Mouse (Mus musculus): ENCODE data around the gene Casz1. TPM values are rescaled to one million over a fixed set of nuclear protein-coding genes. Genes with fewer than 3 reads are reported as not detected.

Gene Casz1
- polyA plus RNA-seq, 1 experiment from 2014 or later = 5.6 TPM

DNA sequence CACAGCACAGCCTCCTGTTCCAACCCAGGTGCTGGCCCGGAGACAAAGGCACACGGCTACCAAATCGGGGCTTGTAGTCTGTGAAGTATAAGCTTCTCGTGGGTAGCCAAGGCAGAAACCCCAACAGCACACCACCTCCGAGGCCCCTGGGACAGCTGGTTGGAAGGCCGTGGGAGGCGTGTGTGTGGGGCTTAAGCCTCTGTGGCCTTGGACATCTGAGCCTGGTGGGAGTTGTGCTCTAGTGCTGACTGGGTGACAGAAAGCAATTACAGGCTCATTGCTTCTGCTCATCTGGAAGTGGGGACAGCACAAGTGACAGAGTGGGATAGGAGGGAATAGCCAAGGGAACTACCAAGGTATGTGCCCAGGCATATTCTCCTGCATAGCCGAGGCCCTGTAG is 119.7 kb downstream of the Casz1 start:
- no peak for ATAC-seq
- Histone ChIP-seq H3K36me3 (ENCODE audit: control insufficient read depth, insufficient read depth) (peaks cover 2% of the 10 kb centered on the region; the same call in 1 of the 2 replicates), H3K4me3 (ENCODE audit: low read depth, low read length) (no peak overlapping the region), H3K9ac (ENCODE audit: low read depth, low read length) (no peak overlapping the region), H3K27ac (ENCODE audit: low read depth, low read length) (no peak overlapping the region), H3K27me3 (replicated peaks; ENCODE audit: control insufficient read depth, insufficient read depth, low read length) (no peaks in the 10 kb centered on the region), H3K4me1 (replicated peaks; ENCODE audit: control insufficient read depth, insufficient read depth, low read length) (peaks cover 5% of the 10 kb centered on the region; the same call in 1 of the 2 replicates), H3K9me3 (ENCODE audit: control insufficient read depth) (no peaks in the 10 kb centered on the region), H3K4me2 (replicated peaks; ENCODE audit: low read depth) (no peak overlapping the region)
- TF ChIP-seq CTCF (IDR thresholded peaks at IDR 0.05; ENCODE audit: low read depth) = no peak
- 60% methylated on average over 8 of the region's 8 CpGs for WGBS

DNA sequence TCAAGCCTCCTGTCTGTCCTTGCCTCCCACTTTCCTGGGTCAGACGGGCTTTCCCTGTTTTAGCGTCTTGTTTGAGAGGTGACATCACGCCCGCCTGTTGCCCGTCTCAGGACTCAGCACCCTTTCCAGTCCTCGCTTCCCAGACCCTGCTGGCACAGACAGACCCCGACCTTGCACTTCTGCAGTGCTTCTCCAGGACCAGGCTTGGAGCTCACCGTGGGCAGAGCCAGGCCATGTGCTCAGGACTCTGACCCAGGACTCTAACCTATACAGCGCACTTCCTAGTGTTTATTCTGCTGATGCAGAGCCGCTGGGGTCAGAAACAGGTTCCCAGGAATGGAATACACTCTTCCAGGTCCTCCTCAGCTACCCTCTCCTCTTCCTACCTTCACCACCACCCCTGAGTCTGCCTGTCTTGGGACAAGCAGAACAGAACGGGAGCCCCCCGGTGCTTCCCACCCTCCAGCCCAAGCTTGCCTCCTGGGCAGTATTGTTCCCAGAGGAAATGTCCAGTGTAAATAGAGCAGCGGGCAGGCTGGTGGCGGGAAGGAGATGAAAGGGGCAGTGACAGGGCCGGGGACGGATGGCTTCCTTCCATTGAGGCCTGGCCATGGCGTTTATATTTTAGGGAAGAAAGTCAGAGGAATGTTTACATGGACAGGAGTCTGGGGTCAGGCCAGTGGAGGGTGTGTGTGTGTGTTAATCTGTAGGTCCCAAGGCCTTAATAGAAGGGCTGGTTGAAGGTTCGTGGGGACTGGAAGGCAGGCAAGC is 121.5 kb downstream of the Casz1 start:
- ATAC-seq = no peak
- Histone ChIP-seq H3K27ac (ENCODE audit: low read depth, low read length) (no peak overlapping the region), H3K36me3 (ENCODE audit: control insufficient read depth, insufficient read depth) (peaks cover 9% of the 10 kb centered on the region; the same call in 1 of the 2 replicates), H3K4me1 (replicated peaks; ENCODE audit: control insufficient read depth, insufficient read depth, low read length) (peaks cover 5% of the 10 kb centered on the region; the same call in 1 of the 2 replicates), H3K9me3 (ENCODE audit: control insufficient read depth) (no peaks in the 10 kb centered on the region), H3K27me3 (replicated peaks; ENCODE audit: control insufficient read depth, insufficient read depth, low read length) (no peaks in the 10 kb centered on the region), H3K4me3 (ENCODE audit: low read depth, low read length) (no peak overlapping the region), H3K9ac (ENCODE audit: low read depth, low read length) (no peak overlapping the region), H3K4me2 (replicated peaks; ENCODE audit: low read depth) (0 out of 2 replicates have a peak overlapping the region, but pooled peaks have one; percentile 13)
- WGBS = 41% methylated on average over 18 of the region's 18 CpGs
- no peak for TF ChIP-seq CTCF (IDR thresholded peaks at IDR 0.05; ENCODE audit: low read depth)

DNA sequence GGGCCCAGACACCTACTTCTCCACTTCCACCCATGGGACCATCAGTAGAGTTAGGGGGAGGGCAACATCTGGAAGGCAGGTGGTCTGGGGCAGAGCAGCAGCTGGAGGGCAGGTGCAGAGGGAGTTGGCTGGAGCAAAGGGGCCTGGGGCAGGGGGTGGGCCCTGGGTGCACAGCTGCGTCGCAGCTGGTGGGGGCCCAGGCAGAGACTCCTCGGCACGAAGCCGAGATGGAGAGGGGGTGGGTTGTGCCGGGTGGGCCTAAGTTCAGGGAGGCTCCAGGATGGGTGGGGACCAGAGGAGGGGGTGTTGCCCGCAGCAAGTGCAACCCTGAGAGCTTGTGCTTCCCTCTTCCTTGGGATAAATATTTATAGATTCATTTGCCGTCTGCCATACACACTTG is 122.2 kb downstream of the Casz1 start:
- WGBS = 30% methylated on average over 8 of the region's 8 CpGs
- no peak overlapping the region for H3K9ac ChIP-seq (ENCODE audit: low read depth, low read length)
- no peak overlapping the region for H3K4me3 ChIP-seq (ENCODE audit: low read depth, low read length)
- no peak overlapping the region for H3K27ac ChIP-seq (ENCODE audit: low read depth, low read length)
- H3K4me1 ChIP-seq (replicated peaks; ENCODE audit: control insufficient read depth, insufficient read depth, low read length) = peaks cover 5% of the 10 kb centered on the region; the same call in 1 of the 2 replicates
- peaks cover 9% of the 10 kb centered on the region; the same call in 1 of the 2 replicates for H3K36me3 ChIP-seq (ENCODE audit: control insufficient read depth, insufficient read depth)
- no peak for TF ChIP-seq CTCF (IDR thresholded peaks at IDR 0.05; ENCODE audit: low read depth)
- 0 out of 2 replicates have a peak overlapping the region, but pooled peaks have one; percentile 13 for H3K4me2 ChIP-seq (replicated peaks; ENCODE audit: low read depth)
- no peaks in the 10 kb centered on the region for H3K9me3 ChIP-seq (ENCODE audit: control insufficient read depth)
- ATAC-seq = no peak
- no peaks in the 10 kb centered on the region for H3K27me3 ChIP-seq (replicated peaks; ENCODE audit: control insufficient read depth, insufficient read depth, low read length)

GRCm38 (mm10) chr4:148928316-148928715 is 124.1 kb downstream of the Casz1 start:
- H3K4me1 ChIP-seq (replicated peaks; ENCODE audit: control insufficient read depth, insufficient read depth, low read length) = peaks cover 5% of the 10 kb centered on the region; the same call in 1 of the 2 replicates
- H3K27ac ChIP-seq (ENCODE audit: low read depth, low read length) = no peak overlapping the region

GRCm38 (mm10) chr4:148928876-148929275 is 124.6 kb downstream of the Casz1 start:
- TF ChIP-seq CTCF (IDR thresholded peaks at IDR 0.05; ENCODE audit: low read depth) = no peak
- 95% methylated on average over 16 of the region's 16 CpGs for WGBS
- ATAC-seq = no peak
- no peak overlapping the region for H3K4me3 ChIP-seq (ENCODE audit: low read depth, low read length)
- H3K4me1 ChIP-seq (replicated peaks; ENCODE audit: control insufficient read depth, insufficient read depth, low read length) = peaks cover 5% of the 10 kb centered on the region; the same call in 1 of the 2 replicates
- H3K27ac ChIP-seq (ENCODE audit: low read depth, low read length) = no peak overlapping the region
- no peak overlapping the region for H3K4me2 ChIP-seq (replicated peaks; ENCODE audit: low read depth)
- no peak overlapping the region for H3K9ac ChIP-seq (ENCODE audit: low read depth, low read length)
- peaks cover 23% of the 10 kb centered on the region; the same call in 1 of the 2 replicates for H3K36me3 ChIP-seq (ENCODE audit: control insufficient read depth, insufficient read depth)
- no peaks in the 10 kb centered on the region for H3K9me3 ChIP-seq (ENCODE audit: control insufficient read depth)
- H3K27me3 ChIP-seq (replicated peaks; ENCODE audit: control insufficient read depth, insufficient read depth, low read length) = no peaks in the 10 kb centered on the region

More at GRCm38 (mm10) chr4:148928316-148928715, 124.1 kb downstream of the Casz1 start:
- Histone ChIP-seq H3K9me3 (ENCODE audit: control insufficient read depth) (no peaks in the 10 kb centered on the region), H3K4me3 (ENCODE audit: low read depth, low read length) (no peak overlapping the region), H3K27me3 (replicated peaks; ENCODE audit: control insufficient read depth, insufficient read depth, low read length) (no peaks in the 10 kb centered on the region), H3K36me3 (ENCODE audit: control insufficient read depth, insufficient read depth) (peaks cover 17% of the 10 kb centered on the region; the same call in 1 of the 2 replicates), H3K9ac (ENCODE audit: low read depth, low read length) (no peak overlapping the region), H3K4me2 (replicated peaks; ENCODE audit: low read depth) (no peak overlapping the region)
- no peak for ATAC-seq
- 76% methylated on average over 9 of the region's 9 CpGs for WGBS
- TF ChIP-seq CTCF (IDR thresholded peaks at IDR 0.05; ENCODE audit: low read depth) = no peak

DNA sequence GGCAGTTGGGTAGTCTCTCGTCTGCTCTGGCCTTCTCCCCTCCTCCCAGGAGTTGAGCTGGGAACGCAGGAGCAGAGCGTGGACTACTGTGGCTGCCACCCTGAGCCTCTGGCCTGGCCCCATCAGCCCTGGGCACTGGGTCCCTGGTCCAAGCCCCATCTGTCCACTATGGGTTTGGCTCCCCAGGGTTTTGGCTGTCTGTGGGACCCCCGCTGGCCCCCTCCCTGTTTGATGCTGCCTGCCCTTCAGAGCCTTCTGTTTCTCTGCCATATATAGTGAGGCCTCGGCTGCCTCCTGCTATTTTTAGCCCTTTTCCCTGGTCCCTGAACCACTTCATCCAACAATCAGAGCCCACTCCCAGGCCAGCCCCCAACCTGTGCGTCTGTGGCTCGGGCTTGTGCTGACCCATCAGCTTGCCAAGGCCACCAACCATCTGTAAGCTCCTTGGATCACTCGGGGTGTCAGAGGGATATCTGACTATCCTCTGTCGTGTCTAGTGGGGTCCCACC is 126.5 kb downstream of the Casz1 start:
- H3K4me2 ChIP-seq (replicated peaks; ENCODE audit: low read depth) = no peak overlapping the region
- no peaks in the 10 kb centered on the region for H3K9me3 ChIP-seq (ENCODE audit: control insufficient read depth)
- no peak for ATAC-seq
- TF ChIP-seq CTCF (IDR thresholded peaks at IDR 0.05; ENCODE audit: low read depth) = no peak
- H3K27me3 ChIP-seq (replicated peaks; ENCODE audit: control insufficient read depth, insufficient read depth, low read length) = no peaks in the 10 kb centered on the region
- no peak overlapping the region for H3K4me3 ChIP-seq (ENCODE audit: low read depth, low read length)
- H3K9ac ChIP-seq (ENCODE audit: low read depth, low read length) = no peak overlapping the region
- H3K4me1 ChIP-seq (replicated peaks; ENCODE audit: control insufficient read depth, insufficient read depth, low read length) = peaks cover 5% of the 10 kb centered on the region; the same call in 1 of the 2 replicates
- H3K27ac ChIP-seq (ENCODE audit: low read depth, low read length) = no peak overlapping the region
- WGBS = 69% methylated on average over 9 of the region's 9 CpGs
- H3K36me3 ChIP-seq (ENCODE audit: control insufficient read depth, insufficient read depth) = peaks cover 26% of the 10 kb centered on the region; the same call in 1 of the 2 replicates

All from intestine, postnatal 0 days (tissue).